Mouse (Mus musculus) lung, postnatal 0 days (tissue): ENCODE measurements around the gene Trpd52l3. TPM values are rescaled to one million over a fixed set of nuclear protein-coding genes. Genes with fewer than 3 reads are reported as not detected.
A peak's percentile ranks its signal among the peaks of the same experiment; 100 is the strongest.

Experiments used
- ATAC-seq: fragments of 200-750 bp; cut with Nextera tagmentation; 2 replicates; pipeline ENCODE4 v1.8.0; 2017; ENCODE audit warnings: moderate library complexity
- DNase-seq: peaks from one replicate; pipeline ENCODE4 v3.0.0-alpha.2; 2016; ENCODE audit warnings: low spot score
- H3K27ac ChIP-seq: fragments of 300-500 bp; sonication (generic); 2 replicates; pipeline ENCODE4 v1.5.1; 2014; ENCODE audit warnings: antibody characterized with exemption, mild to moderate bottlenecking, low read length, mixed read lengths
- H3K27me3 ChIP-seq: fragments of 300-500 bp; sonication (generic); replicated peaks from 2 replicates; pipeline ENCODE4 v1.6.1; 2014; ENCODE audit warnings: low read length, mixed read lengths; ENCODE audit not compliant: insufficient read depth
- H3K36me3 ChIP-seq: fragments of 300-500 bp; sonication (generic); 2 replicates; pipeline ENCODE4 v1.6.1; 2014; ENCODE audit warnings: low read length, mixed read lengths; ENCODE audit not compliant: insufficient read depth
- H3K4me1 ChIP-seq: fragments of 300-500 bp; sonication (generic); 2 replicates; pipeline ENCODE4 v1.6.1; 2014; ENCODE audit warnings: antibody characterized with exemption, low read depth, low read length, mixed read lengths; ENCODE audit not compliant: insufficient read depth
- H3K4me2 ChIP-seq: fragments of 300-500 bp; sonication (generic); replicated peaks from 2 replicates; pipeline ENCODE4 v1.6.1; 2014; ENCODE audit warnings: low read depth, mild to moderate bottlenecking, low read length, moderate library complexity, mixed read lengths
- H3K4me3 ChIP-seq: fragments of 300-500 bp; sonication (generic); 2 replicates; pipeline ENCODE4 v1.5.1; 2014; ENCODE audit warnings: low read depth, low read length
- H3K9ac ChIP-seq: fragments of 300-500 bp; sonication (generic); replicated peaks from 2 replicates; pipeline ENCODE4 v1.6.1; 2014; ENCODE audit warnings: low read depth, mild to moderate bottlenecking
- H3K9me3 ChIP-seq: fragments of 300-500 bp; sonication (generic); 2 replicates; pipeline ENCODE4 v1.6.1; 2016; ENCODE audit warnings: low read length, mixed read lengths
- CTCF ChIP-seq: IDR thresholded peaks from 2 replicates; pipeline ENCODE4 v1.5.1; 2016; ENCODE audit warnings: antibody characterized with exemption, mild to moderate bottlenecking
- EP300 ChIP-seq: IDR thresholded peaks from 2 replicates; pipeline ENCODE4 v1.6.1; 2016; ENCODE audit warnings: antibody characterized with exemption, mild to moderate bottlenecking, control low read depth
- WGBS: fragments of 180-500 bp; shearing (Covaris S2); extraction: QIAGEN DNeasy Blood & Tissue Kit; methylation state at CpG from one replicate; pipeline ENCODE4 v1.1.7; 2014; 5-methylcytosine and 5-hydroxymethylcytosine counted together
- polyA plus RNA-seq: library from polyadenylated mRNA; unstranded; fragments of >200 nt; fragmentation: Nextera tagmentation; extraction: Ambion mirVana; gene quantifications from 2 replicates; pipeline ENCODE4 v1.2.1, GENCODE M21; 2015

Trpd52l3 gene
- polyA plus RNA-seq, 1 experiment from 2014 or later, result not detected

DNA sequence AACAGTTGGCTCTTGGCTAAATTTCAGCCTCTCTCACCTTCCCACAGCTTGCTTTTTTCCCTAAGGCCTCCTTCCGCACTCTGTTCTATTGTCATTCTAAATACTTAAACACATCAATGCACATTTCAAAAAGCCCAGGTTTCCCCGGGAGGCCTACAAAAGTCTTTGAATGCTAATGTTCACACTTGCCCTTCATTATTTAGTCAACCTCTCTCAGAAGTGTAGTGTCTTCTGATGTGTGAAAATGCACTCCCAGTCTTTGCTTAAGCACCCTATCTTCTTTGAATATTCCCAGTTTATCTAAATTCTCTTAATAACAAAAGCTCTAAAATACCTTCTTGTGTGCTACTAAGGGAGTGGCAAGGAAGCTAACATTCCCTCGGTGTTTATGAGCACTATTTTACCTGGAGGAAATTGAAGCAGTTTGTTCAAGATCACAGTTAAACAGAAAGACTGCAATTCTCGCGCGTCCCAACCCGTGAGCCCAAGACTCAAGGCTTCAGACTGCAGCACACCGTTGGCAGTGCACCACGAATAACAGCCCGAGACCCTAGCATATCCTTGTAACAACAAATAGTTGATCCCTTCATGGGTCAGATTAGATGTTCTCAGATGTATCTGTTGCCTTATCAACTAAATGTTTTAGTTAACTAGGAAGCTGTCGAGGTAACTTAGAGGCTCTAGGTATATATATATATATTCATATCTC, 25.6 kb downstream of the Trpd52l3 start:
- peaks cover 13% of the 10 kb centered on the region; the same call in 1 of the 2 replicates for H3K4me1 ChIP-seq
- 59% methylated on average over 11 of the region's 11 CpGs for WGBS
- no peak overlapping the region for H3K27ac ChIP-seq
- ATAC-seq (no peak), DNase-seq (no peak)
- H3K36me3 ChIP-seq, result no peaks in the 10 kb centered on the region
- H3K4me3 ChIP-seq, result peak overlapping the region; percentile 96; the same call in 1 of the 2 replicates
- TF ChIP-seq CTCF (no peak), EP300 (no peak)
- H3K27me3 ChIP-seq, result no peaks in the 10 kb centered on the region
- H3K4me2 ChIP-seq, result no peak overlapping the region
- no peak overlapping the region for H3K9ac ChIP-seq
- no peaks in the 10 kb centered on the region for H3K9me3 ChIP-seq

DNA sequence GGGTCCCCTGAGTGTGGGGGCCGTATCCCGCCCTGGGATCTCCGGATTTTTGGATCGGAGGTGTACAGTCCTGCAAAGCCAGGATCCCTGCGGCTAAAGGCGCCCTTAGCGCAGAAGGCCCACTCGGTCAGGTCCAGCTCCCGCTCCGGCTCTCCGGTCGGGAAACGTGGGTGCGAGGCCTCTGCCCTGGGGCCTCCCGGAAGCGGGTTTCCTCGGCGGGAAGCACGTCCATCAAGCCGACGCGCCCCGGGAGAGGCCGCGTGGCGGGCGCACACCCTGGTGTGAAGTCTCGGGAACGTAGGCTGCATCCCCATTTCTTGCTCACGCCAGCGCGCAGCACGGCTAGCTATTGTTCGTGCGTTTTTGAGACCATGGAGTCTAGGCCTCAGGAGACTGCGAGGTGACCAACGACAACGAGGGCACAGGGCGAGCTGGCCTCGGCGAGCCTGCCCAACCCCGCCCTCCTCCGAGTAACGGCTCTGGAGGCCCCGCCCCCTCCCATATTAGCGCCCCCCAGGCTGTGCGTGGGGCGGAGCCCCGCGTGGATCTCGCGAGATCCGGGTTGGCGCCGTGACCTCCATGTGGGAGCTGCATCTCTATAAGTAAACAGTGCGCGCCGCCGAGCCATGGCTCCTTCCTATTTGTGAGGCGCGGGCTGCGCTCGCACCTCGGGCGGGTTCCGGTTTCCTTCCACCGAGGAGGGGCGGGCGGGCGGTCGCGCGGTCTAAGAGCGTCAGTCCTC, 26.5 kb downstream of the Trpd52l3 start, which contains the start of gene Uhrf2:
TSS of gene Uhrf2 (plus strand) at position 620 of the 742 bp plus-strand sequence.
- peak; percentile 98 for ATAC-seq
- WGBS, result 5% methylated on average over 68 of the region's 74 CpGs

GRCm38 (mm10) chr19:30030636-30031467, 27.3 kb downstream of the Trpd52l3 start:
- Histone ChIP-seq H3K9me3 (no peaks in the 10 kb centered on the region), H3K4me3 (peak overlapping the region; percentile 96), H3K4me1 (peaks cover 13% of the 10 kb centered on the region; the same call in 1 of the 2 replicates), H3K27ac (peak overlapping the region; percentile 93), H3K27me3 (no peaks in the 10 kb centered on the region), H3K9ac (peak overlapping the region; percentile 98), H3K4me2 (peak overlapping the region; percentile 78), H3K36me3 (no peaks in the 10 kb centered on the region)
- DNase-seq (peak; percentile 39), ATAC-seq (peak; percentile 35)
- under 1% methylated on average over 58 of the region's 92 CpGs for WGBS
- no peak for TF ChIP-seq EP300
- no peak for TF ChIP-seq CTCF

More for the DNA sequence above, 26.5 kb downstream of the Trpd52l3 start, which contains the start of gene Uhrf2:
- Histone ChIP-seq H3K27ac (peak within 1 kb of the TSS; percentile 93), H3K4me2 (peak within 1 kb of the TSS; percentile 78), H3K36me3 (no peaks in the 10 kb centered on the region), H3K9me3 (no peaks in the 10 kb centered on the region), H3K27me3 (no peaks in the 10 kb centered on the region), H3K4me1 (peaks cover 13% of the 10 kb centered on the region; the same call in 1 of the 2 replicates), H3K4me3 (peak within 1 kb of the TSS; percentile 96), H3K9ac (peak within 1 kb of the TSS; percentile 98)
- TF ChIP-seq CTCF (no peak), EP300 (peak; percentile 88)
- DNase-seq, result peak; percentile 98

- WGBS, result 1% methylated on average over 7 of the region's 7 CpGs
- TF ChIP-seq EP300 (no peak), CTCF (no peak)
Measured at GRCm38 (mm10) chr19:30031468-30031931, 27.9 kb downstream of the Trpd52l3 start.

DNA sequence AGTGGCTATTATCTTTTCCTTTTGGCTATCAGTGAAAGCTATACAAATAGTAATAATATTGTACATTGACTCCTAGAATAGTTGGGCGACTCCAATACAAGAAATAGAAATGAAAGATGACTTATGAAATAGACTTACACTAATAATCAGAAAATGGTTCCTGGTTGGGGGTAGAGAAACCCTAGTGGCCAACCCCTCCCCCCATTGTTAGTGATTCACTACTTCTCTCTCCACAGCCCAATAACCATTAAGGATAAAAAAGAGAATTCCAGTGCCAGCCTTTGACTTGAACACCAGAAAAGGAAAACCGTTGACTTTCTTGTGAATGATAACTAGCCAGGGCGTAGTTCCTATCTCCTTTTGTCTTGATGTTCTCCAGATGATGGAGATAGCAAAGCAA, 28.6 kb downstream of the Trpd52l3 start:
- WGBS, result 64% methylated on average over 3 of the region's 3 CpGs
- Histone ChIP-seq H3K27ac (no peak overlapping the region), H3K27me3 (no peaks in the 10 kb centered on the region), H3K4me1 (peaks cover 13% of the 10 kb centered on the region; the same call in 1 of the 2 replicates), H3K4me3 (no peak overlapping the region), H3K9ac (no peak overlapping the region), H3K36me3 (no peaks in the 10 kb centered on the region), H3K4me2 (peak overlapping the region; percentile 78; the same call in 1 of the 2 replicates), H3K9me3 (no peaks in the 10 kb centered on the region)
- DNase-seq (no peak), ATAC-seq (no peak)
- TF ChIP-seq CTCF, result no peak
- TF ChIP-seq EP300, result no peak

More at GRCm38 (mm10) chr19:30031468-30031931, 27.9 kb downstream of the Trpd52l3 start:
- Histone ChIP-seq H3K9ac (peak overlapping the region; percentile 98), H3K27me3 (no peaks in the 10 kb centered on the region), H3K27ac (peak overlapping the region; percentile 93; the same call in 1 of the 2 replicates), H3K36me3 (no peaks in the 10 kb centered on the region), H3K4me2 (peak overlapping the region; percentile 78), H3K4me1 (peaks cover 13% of the 10 kb centered on the region; the same call in 1 of the 2 replicates), H3K9me3 (no peaks in the 10 kb centered on the region), H3K4me3 (peak overlapping the region; percentile 96)
- peak; percentile 67 for DNase-seq
- no peak for ATAC-seq
